Mouse (Mus musculus) brain, adult 2 months (tissue): ENCODE results near the gene Gm42906.
A peak's percentile ranks its signal among the peaks of the same experiment; 100 is the strongest.

Experiments
- DNase-seq: peaks from one replicate; pipeline ENCODE4 v3.0.0; 2011; ENCODE audit warnings: low read depth, low spot score

The Gm42906 gene

GRCm38 (mm10) chr5:151233400-151234031, 194.4 kb downstream of the Gm42906 start, which contains the start of gene Stard13:
Gene Stard13, minus strand, starts transcription at chr5:151233836.
- peak; percentile 12 for DNase-seq

DNA sequence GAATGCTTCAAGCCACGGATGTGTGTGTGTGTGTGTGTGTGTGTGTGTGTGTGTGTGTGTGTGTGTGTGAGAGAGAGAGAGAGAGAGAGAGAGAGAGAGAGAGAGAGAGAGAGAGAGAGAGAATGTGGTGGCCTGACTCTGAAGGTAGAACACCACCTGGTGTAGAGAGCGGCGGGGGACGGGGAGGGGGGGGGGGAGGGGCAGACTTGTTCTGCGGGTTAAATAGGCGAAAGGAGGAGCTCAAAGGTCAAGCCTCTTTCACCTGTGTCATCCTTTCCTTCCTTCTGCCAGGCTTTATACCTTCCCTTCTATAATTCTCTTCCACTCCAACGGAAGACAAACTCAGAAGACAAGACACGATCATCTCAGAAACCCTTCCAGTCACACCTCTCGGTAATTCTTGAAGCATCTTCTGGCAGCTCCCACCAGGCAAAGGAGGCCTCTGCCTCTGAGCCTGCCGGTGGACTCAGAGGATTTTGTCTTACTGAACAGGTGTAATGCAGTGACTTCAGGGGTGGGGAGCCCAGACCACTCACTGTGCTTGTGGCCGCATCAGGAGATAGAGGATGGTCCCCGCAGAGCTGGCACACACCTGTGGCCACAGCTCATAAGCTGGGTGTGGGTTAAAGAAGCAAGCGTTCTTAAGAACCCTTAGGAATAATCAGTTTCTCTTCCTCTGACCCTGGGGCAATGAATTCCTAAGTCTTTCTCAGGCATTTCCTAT, 195.2 kb downstream of the Gm42906 start:
- DNase-seq, result no peak

GRCm38 (mm10) chr5:151231861-151232260, 196.1 kb downstream of the Gm42906 start:
- DNase-seq, result no peak

DNA sequence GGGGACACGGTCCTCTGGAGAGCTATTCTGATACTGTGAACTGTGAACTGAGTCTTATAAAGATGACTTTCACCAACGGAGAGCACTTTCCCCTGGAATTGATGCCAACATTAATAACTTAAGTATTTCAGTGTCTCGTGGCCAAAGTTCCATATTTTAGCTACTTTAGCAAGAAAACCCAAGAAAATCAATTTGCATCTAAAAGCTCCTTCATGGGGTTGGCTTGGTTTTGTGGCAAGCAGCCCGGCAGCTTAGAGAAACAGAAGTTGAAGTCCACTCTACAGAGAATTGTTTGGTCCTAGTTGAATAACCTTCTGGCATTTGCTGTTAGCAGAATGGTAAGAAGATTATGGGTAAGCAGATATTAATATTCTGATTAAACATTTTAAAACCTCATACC, 196.6 kb downstream of the Gm42906 start:
- no peak for DNase-seq

DNA sequence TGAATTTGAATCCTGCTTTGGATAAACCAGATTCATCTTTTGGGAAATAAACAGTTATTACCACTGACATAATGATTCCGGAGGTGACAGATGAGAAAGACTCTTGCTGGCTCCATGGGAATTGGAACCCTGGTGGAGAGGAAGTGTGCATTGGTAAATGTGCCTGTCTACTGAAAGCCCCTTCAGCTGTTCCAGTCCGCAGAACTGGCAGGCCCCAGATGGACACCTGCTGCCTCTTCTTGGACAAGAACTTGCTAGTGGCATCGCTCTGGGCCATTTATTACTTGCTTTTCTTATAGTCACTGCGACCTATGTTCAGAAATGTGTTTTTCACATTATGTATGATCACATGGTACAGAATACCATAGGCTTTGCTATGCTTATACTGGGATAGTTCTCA, 197.5 kb downstream of the Gm42906 start:
- DNase-seq, result no peak

DNA sequence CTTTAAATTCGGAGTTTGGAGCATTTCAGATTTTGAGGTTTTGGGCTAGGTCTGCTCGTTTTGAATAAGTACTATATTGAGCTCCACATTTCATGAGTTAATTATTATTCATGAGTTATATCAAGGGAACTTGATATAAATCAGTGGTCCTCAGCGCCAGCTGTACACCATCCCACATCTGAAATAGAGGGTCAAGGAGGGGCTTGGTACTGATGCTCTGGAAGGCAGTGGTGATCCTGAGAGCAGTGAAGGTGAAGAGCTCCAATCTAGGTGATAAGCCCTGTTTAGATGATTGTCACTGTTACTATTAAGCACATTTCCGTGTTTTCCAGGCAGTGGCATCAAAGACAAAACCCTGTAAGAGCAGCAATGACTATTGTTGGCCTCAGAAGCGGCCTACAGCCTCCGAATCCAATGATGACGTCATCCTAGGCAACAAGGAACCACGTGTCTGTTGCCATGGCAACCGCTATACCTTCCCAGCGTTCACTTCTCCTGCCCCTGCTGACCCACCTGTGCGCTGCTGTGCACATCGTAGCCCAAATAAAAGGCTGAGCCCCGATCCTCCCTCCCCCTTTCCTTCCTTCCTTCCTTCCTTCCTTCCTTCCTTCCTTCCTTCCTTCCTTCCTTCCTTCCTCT, 199.5 kb downstream of the Gm42906 start:
- peak; percentile 34 for DNase-seq

DNA sequence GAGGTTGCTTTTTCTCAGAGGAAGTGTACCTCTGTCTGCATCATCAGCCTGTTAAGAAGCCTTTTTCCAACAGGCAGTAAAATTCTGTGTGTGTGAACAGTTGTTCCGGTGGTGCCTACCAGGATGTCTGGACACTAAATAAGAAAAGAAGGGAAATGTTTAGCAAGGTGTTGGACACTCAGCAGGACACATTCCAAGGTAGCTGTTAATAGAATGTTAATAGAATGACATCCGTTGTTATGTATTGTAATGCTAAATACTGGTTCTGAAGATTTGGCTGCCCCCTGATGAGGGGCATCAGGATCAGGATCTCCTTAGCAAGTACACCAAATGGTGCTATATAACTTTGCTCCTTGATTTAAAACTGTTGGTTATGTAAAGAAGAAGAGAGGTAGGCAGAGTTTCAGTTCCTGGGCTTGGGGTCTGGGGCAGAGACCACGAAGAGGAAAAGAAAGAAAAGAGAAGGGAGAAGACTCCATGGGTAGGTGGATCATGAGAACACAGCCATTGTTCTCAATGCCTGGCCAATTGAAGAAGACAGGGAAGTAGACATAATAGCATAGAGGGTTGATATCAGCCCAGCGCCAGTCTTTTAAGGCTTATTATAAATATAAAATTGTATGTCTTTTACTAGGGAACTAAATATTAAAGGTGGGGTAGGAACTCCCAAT, 204.1 kb downstream of the Gm42906 start:
- DNase-seq, result no peak

- DNase-seq, result no peak
Observed at GRCm38 (mm10) chr5:151222791-151223190, 205.2 kb downstream of the Gm42906 start.

- DNase-seq, result peak; percentile 37
Observed at GRCm38 (mm10) chr5:151218689-151219115, 209.3 kb downstream of the Gm42906 start.

DNA sequence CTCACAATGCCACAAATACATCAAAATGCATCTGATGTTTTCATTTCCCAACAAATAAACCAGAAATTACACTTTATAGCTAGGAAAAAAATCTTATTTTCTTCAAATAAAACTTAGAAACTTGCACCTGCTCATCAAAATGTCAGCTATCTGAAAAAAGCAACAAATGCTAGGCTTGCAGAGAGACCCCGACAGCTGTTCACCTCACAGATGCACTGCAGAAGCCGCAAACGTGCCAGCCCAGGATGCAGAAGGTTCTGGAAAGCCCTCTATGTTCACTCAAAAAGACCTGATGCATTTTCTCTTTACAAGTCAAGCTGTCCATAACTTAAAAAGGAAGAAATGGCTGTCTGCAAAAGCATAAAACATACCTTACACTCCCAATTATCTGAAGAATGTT, 214.9 kb downstream of the Gm42906 start:
- no peak for DNase-seq

DNA sequence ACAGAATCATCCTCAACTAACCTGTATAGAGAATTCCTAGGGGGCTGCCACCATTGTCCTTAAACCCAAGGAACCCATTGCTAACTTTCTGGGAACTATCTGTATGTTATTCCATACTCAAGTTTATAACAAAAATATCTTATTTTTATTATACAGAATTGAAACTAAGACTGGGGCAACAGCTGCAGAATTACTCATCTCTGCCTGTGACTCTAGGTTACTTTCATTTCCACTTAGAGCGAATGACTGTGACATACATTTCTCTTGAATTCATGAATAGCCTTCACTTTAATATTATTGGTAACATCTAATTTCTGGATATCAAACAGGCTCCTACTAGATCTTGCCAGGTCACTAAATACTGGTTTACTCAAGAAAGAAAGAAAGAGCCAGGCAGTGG, 217.1 kb downstream of the Gm42906 start:
- DNase-seq, result no peak

- DNase-seq, result no peak
Observed at GRCm38 (mm10) chr5:151210060-151210459, 217.9 kb downstream of the Gm42906 start.

- DNase-seq, result no peak
Observed at GRCm38 (mm10) chr5:151205017-151205416, 222.9 kb downstream of the Gm42906 start.

DNA sequence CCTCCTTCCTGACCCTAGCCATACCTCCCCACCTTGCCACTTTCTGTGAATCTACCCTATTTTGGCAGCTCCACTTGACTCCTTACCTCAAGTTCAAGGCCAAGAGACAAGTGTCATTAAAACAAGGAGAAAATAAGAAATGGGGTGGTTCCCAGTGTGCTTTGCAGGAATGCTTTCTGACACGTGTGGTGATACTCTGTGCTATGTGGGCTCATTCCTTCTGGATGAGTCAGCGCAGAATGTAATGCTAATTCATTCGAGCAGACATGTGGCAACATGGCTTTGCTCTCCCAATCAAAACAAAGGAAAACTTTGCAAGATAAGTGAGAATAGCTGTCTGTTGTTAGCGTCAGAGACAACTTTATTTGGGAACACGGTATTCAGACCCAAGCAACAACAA, 225.0 kb downstream of the Gm42906 start:
- DNase-seq, result peak; percentile 23

DNA sequence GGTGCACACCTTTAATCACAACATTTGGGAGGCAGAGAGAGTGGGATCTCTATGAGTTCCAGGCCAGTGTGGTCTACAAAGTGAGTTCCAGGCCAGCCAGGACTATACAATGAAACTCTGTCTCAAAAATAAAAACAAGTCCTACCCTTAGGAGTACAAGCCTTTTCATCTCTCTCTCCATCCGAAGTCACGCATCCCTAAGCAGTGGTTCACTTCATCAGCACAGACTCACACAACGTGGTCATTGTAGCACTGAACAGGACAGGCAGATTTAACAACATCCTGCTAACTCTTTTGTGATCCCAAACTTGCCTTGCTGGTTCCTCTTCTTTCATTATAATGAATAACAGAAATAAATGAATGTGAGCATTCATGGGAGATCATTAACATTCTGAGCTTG, 226.7 kb downstream of the Gm42906 start:
- DNase-seq, result no peak

- no peak for DNase-seq
Observed at GRCm38 (mm10) chr5:151199235-151199634, 228.7 kb downstream of the Gm42906 start.

- DNase-seq, result no peak
Observed at GRCm38 (mm10) chr5:151196603-151197272, 231.2 kb downstream of the Gm42906 start.

GRCm38 (mm10) chr5:151193885-151194520, 234.0 kb downstream of the Gm42906 start:
- no peak for DNase-seq

DNA sequence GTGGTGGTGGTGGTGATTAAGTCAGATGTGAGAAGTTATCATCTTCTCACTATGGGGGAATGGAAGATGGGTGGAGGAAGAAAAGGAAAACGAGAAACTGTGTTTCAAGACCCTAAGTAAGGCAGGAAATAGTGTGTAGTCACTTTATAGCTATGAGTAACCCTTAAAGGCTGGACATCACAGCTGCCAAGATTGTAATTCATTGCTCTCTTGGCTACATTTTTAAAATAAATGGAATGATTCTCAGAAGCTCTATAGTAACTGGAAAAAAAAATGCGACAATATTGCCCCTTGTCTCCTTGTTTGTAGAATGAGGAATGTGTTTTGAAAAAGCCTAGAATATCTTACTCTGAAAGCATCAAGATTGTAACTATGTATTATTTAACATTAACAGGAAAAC, 235.7 kb downstream of the Gm42906 start:
- DNase-seq, result no peak

GRCm38 (mm10) chr5:151190764-151191163, 237.2 kb downstream of the Gm42906 start:
- no peak for DNase-seq

GRCm38 (mm10) chr5:151189789-151190378, 238.1 kb downstream of the Gm42906 start:
- DNase-seq, result peak; percentile 76
